Mouse (Mus musculus) gastrocnemius, postnatal 14 days (tissue): ENCODE measurements around the gene Nmnat2. TPM values are rescaled to one million over a fixed set of nuclear protein-coding genes. Genes with fewer than 3 reads are reported as not detected.

ENCODE experiments used
- DNase-seq: peaks from one replicate; pipeline ENCODE4 v3.0.0; 2021; ENCODE audit warnings: mixed read lengths
- intact Hi-C: fragments of 180-260 bp; cut with DNase I; formaldehyde crosslinking; loops from one replicate; pipeline ENCODE4 v1.15.1; 2025; ENCODE audit warnings: low total_unique reads
- long read RNA-seq, 2 experiments: library from polyadenylated mRNA; stranded (forward); transcript quantifications; one replicate each; pipeline ENCODE4 v2.0.0; 2021
- total RNA-seq, 2 experiments: library from RNA; stranded (reverse); gene quantifications; 2 replicates each; pipeline ENCODE4 v1.2.3; 2021

The Nmnat2 gene
- 1 to 10 TPM in 1 of 2 experiments, under 1 TPM in 1; 0.51 to 1.1 TPM for total RNA-seq
- long read RNA-seq, experiment 1, partial matches to known transcripts = 0 of 2 reads
- long read RNA-seq, experiment 1, other reads (novel, unspliced or antisense) = 2 of 2 reads
- long read RNA-seq, experiment 2 = 0 reads

DNA sequence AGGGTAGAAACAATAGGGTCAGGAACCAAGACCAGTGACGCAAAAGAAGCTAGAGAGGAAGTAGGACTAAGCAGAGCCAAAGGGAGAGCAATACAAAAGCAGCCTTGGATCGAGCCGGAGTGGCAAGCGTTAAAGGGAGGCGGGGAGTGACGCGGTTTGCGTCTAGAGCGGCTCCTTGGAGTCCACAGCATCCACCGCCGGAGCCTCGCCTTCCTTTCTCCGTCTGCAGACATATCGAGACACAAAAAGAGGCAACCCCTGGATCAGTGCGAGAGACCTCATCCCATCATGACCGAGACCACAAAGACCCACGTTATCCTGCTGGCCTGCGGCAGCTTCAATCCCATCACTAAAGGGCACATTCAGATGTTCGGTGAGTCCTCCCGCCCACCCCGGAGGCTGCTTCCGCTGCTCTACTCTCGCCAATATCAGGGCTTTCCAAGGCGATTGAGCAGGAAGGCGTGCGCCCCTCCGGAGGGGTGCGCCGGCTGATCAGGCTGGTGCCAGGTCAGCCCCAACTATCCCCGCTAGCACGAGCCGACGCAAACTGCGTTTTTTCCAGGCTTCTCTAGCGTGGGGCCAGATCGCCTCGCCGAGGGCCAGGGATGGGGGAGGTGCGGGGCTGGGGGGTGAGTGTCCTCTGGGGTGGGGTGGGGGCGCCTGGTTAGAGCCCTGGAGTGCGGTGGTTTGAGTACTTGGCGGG is at the start of gene Nmnat2:
TSS of gene Nmnat2 (plus strand) at position 173 of the 703 bp plus-strand sequence.
- intact Hi-C loops = no loop called here
- DNase-seq = peak; percentile 19

- intact Hi-C loops = no loop called here
- no peak for DNase-seq
Measured at GRCm38 (mm10) chr1:152913483-152914460, 41.0 kb upstream of the Nmnat2 start.

DNA sequence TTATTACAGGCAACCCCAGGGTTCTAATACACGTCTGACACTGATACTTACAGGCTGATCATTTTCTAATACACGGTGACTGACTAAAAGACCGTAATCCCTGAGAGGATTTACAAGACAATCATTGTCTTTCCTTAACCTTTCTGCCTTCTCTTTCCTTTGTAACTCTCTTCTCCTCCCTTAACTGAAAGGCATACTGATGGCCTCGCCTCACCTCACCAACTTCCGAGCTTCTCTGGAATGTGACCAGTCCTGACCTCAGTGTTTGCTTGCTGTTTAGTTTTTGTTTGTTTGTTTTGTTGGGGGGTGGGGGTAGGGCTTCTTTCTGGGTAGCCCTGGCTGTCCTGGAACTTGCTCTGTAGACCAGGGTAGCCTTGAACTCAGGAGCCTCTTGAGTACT is 39.0 kb upstream of the Nmnat2 start:
- intact Hi-C loops = no loop called here
- no peak for DNase-seq

DNA sequence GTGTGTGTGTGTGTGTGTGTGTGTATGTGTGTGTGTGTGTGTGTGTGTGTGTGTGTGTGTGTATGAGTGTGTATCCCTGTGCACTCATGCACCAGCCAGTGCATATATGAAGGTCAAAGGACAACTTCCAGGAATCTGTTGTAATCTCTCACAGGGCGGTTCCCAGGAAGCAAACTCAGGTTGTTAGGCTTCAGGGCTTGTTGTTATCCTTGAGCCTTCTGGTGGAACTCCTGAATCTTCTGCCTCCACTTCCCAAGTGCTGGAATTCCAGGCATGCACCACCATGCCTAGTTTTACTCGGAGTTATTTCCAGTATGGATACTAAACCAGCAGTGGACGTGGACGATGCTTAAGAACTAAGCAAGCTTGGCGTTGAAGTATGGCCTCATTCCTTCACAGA is 37.9 kb upstream of the Nmnat2 start:
- intact Hi-C loops = no loop called here

DNA sequence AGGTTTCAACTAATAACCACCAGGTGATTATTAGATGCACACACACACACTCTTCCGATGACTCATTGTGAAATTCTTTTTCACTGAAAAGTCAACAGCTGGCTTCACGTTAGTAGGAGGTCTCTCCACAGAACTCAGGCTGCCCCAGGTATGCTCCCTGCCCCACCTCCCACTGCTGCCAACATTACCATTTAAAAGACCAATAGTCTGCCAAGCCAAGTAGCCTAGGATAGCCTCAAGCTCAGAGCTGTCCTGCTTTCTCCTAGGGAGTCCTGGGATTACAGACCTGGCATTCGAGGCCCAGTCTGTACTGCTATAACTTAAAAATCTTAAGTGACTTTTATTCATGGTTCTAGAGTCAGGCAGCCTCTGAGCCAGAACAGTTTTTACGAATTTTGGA is 37.2 kb upstream of the Nmnat2 start:
- DNase-seq = no peak
- intact Hi-C loops = no loop called here

More for the DNA sequence above, 37.9 kb upstream of the Nmnat2 start:
- no peak for DNase-seq

DNA sequence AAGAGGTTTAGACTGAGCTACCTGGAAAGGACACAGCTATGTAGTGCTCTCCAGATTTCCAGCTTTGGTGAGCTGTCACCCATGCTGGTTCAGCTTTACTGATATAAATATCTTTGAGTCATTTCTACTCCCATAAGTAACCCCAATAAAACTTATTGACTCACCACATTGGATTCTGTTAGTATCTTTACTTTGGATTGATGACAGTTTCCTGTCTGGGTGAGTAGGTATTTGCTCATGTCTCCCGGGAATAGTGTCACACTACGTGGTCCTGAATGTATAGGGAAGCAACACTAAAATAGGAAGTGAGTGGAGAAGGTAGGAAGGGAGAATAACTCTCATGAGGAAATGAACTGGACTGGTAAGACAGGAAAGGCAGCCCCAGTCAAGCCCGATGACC is 33.0 kb upstream of the Nmnat2 start:
- no peak for DNase-seq
- intact Hi-C loops = no loop called here

GRCm38 (mm10) chr1:152933962-152934361 is 20.8 kb upstream of the Nmnat2 start:
- DNase-seq = no peak
- intact Hi-C loops = no loop called here

DNA sequence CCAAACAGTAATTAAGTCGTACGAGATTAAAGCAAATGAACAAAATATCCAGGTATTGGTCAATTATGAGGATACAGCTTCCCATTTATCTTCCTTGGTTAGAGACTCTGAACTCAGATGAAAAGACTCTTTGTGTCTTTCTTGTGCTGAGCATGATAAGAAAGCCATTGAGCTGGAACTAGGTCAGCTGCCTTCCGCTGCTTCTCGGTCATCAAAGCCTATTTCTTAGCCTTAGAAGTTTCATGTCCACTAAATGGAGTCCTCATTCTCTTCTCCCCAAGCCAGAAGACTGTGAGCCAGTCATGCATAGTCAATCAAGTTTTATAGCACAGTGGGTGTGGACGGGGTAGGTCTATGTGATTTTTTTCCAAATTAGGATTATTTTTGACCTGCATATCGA is 19.3 kb upstream of the Nmnat2 start:
- intact Hi-C loops = no loop called here

DNA sequence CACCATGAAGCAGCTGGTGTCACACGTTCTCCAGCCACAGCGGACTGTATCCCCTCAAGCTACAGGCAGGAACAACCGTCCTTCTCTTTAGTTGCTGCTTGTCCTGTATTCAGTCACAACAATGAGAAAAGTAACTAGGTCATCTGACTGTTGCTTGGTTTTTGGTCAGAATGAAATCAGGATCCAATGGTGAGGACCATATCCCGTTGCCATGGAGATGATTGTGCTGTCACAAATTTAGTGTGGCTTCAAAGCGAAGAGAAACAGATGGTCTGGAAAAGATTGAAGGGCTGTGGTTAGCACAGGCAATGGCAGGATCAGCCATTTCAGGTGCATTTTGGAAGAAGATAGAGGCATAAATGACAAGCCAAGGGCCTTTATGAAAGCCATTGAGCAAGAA is 18.4 kb upstream of the Nmnat2 start:
- DNase-seq = no peak

More for the DNA sequence above, 19.3 kb upstream of the Nmnat2 start:
- no peak for DNase-seq

GRCm38 (mm10) chr1:152942977-152943376 is 11.8 kb upstream of the Nmnat2 start:
- no peak for DNase-seq
- intact Hi-C loops = no loop called here

More for the DNA sequence above, 18.4 kb upstream of the Nmnat2 start:
- intact Hi-C loops = no loop called here

DNA sequence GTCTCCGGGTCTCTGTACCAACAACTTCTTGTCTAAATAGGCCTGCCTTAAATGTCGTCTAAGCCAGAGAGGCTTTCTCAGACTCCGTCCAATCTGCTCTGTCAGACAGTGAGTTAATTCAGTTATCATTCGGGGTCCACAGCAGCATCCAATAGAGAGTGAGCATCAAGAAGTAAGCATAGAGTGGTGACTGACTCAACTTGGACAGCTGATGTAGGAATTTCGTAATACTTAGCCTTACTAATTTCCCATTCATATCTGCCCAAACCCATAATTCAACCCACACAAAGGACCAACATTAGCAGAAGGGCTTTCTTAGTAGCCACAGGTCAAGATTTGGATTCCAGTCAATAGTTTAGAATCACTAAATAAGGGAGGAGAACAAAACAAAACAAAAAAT is 626 bp upstream of the Nmnat2 start:
- no peak for DNase-seq
- intact Hi-C loops = no loop called here

- DNase-seq = peak; percentile 4
- intact Hi-C loops = no loop called here
Measured at GRCm38 (mm10) chr1:152955564-152956211, 895 bp downstream of the Nmnat2 start.

DNA sequence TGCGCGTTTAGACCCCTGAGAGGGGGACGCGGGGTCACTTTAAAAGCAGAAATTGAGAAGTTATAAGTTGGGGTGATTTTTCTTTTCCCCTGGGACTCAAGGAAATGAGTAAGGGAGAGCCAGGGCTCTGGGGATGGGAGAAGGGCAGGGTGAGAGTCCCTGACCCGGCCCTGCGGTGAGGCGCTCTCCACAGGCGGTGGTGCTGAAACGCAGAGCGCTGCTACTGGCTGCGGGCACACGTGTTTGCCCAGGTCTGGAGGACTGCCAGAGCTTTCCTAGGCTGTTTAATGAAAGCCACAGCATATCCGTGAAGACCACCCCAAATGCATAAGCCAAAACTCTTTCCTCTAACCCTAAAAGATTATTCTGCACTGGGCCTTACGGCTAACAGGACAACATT is 1.4 kb downstream of the Nmnat2 start:
- intact Hi-C loops = no loop called here
- peak; percentile 73 for DNase-seq

GRCm38 (mm10) chr1:152964344-152964743 is 9.6 kb downstream of the Nmnat2 start:
- no peak for DNase-seq
- intact Hi-C loops = no loop called here

- intact Hi-C loops = no loop called here
- DNase-seq = no peak
Measured at GRCm38 (mm10) chr1:152966222-152966621, 11.4 kb downstream of the Nmnat2 start.

DNA sequence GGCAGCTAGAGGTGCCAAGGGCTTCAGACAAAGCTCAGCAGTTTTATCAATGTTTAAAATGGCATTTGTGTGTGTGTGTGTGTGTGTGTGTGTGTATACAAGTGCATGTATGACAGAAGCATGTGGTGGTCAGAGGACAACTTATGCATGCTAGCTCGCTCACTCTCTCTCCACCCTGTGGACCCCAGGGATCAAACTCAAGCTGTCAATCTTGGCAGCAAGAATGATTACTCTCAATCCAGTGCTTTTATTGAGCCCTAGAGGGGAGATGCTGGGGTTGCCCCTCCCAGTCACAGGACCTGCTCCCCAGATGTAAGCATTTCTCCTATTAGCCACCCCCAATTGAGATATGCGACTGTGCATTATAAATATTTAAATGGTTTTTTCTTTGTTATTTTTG is 11.9 kb downstream of the Nmnat2 start:
- intact Hi-C loops = no loop called here
- no peak for DNase-seq

- intact Hi-C loops = no loop called here
- no peak for DNase-seq
Measured at GRCm38 (mm10) chr1:152969081-152969480, 14.3 kb downstream of the Nmnat2 start.

- DNase-seq = no peak
- intact Hi-C loops = no loop called here
Measured at GRCm38 (mm10) chr1:152972957-152973356, 18.2 kb downstream of the Nmnat2 start.

DNA sequence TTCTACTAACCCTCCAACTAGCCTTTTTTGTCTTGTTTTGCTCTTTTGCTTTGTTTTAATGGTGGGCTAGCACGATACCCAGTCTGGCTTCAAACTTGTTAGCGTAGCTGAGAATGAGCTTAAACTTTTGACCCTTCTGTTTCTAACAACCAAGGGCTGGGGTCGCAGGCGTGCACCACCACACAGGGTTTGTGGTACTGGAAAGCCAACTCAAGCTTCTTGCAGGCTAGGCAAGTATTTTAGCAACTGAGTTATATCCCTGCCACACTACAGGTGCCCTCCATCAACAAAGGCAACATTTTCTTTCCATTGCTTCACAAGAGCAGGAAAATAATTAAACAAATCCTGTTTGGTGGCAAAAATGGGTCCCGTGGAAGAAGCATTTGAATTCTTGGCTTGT is 18.6 kb downstream of the Nmnat2 start:
- DNase-seq = no peak
- intact Hi-C loops = no loop called here

DNA sequence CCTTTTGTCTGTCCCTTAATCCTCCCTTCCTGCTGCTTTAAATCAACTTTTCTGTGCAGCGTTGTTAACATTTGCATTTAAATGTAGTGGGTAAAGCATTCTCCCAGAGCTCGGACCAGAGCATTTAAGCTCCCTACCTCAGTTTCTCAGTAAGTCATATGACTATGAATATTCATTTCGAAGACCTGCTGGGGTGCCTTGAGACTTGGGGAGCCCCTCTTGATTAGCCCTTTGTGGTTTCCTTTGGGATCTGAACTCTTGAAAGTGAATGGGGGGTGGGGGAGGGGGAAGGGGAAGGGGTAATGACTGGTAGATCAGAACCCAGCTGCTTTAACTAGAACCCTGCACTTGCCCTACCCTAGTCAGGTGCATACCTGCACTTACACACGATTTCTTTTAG is 19.1 kb downstream of the Nmnat2 start:
- no peak for DNase-seq
- intact Hi-C loops = no loop called here
